Mouse (Mus musculus) kidney, postnatal 0 days (tissue): ENCODE measurements at regions not wholly inside any gene's neighbourhood (a gene's known extent, or its start where the extent isn't known, plus 50 kb on each side); places are given as distances from the start of the nearest gene placed in this dataset.
"Not testable (repeated sequence)": the region's sequence is repeated elsewhere in the genome, so short reads cannot be mapped to it uniquely, and the experiment has no call there.

ENCODE experiments used
- ATAC-seq: fragments of 200-750 bp; cut with Nextera tagmentation; replicated peaks from 2 replicates; pipeline ENCODE4 v1.8.0; 2017; ENCODE audit warnings: low read depth, moderate number of reproducible peaks, moderate TSS enrichment, moderate library complexity; ENCODE audit not compliant: low FRiP score
- DNase-seq: peaks from one replicate; pipeline ENCODE4 v3.0.0-alpha.2; 2016; ENCODE audit warnings: low spot score
- H3K27ac ChIP-seq: fragments of 300-500 bp; sonication (generic); 2 replicates; pipeline ENCODE4 v1.5.1; 2014; ENCODE audit warnings: mild to moderate bottlenecking
- H3K27me3 ChIP-seq: fragments of 300-500 bp; sonication (generic); 2 replicates; pipeline ENCODE4 v1.6.1; 2014; ENCODE audit warnings: low read length, mixed read lengths; ENCODE audit not compliant: insufficient read depth
- H3K36me3 ChIP-seq: fragments of 300-500 bp; sonication (generic); 2 replicates; pipeline ENCODE4 v1.6.1; 2014; ENCODE audit warnings: low read length, mixed read lengths; ENCODE audit not compliant: insufficient read depth
- H3K4me1 ChIP-seq: fragments of 300-500 bp; sonication (generic); replicated peaks from 2 replicates; pipeline ENCODE4 v1.6.1; 2014; ENCODE audit warnings: antibody characterized with exemption, low read length, mixed read lengths; ENCODE audit not compliant: insufficient read depth
- H3K4me2 ChIP-seq: fragments of 300-500 bp; sonication (generic); 2 replicates; pipeline ENCODE4 v1.6.1; 2014; ENCODE audit warnings: mild to moderate bottlenecking, low read length, moderate library complexity, mixed read lengths
- H3K4me3 ChIP-seq: fragments of 300-500 bp; sonication (generic); replicated peaks from 2 replicates; pipeline ENCODE4 v1.5.1; 2014; ENCODE audit warnings: low read depth, low read length
- H3K9ac ChIP-seq: fragments of 300-500 bp; sonication (generic); 2 replicates; pipeline ENCODE4 v1.6.1; 2014; ENCODE audit warnings: low read depth, low read length
- H3K9me3 ChIP-seq: fragments of 300-500 bp; sonication (generic); replicated peaks from 2 replicates; pipeline ENCODE4 v1.6.1; 2016; ENCODE audit warnings: low read length, inconsistent platforms, mixed read lengths
- CTCF ChIP-seq: IDR thresholded peaks from 2 replicates; pipeline ENCODE4 v1.5.1; 2016; ENCODE audit warnings: antibody characterized with exemption, low read depth, mild to moderate bottlenecking, moderate library complexity
- WGBS: fragments of 180-500 bp; shearing (Covaris S2); extraction: QIAGEN DNeasy Blood & Tissue Kit; methylation state at CpG from one replicate; pipeline ENCODE4 v1.1.7; 2014; 5-methylcytosine and 5-hydroxymethylcytosine counted together

- no peaks in the 10 kb centered on the region for H3K9me3 ChIP-seq
- H3K9ac ChIP-seq = no peak overlapping the region
- no peaks in the 10 kb centered on the region for H3K36me3 ChIP-seq
- 71% methylated on average over 8 of the region's 8 CpGs for WGBS
- H3K4me2 ChIP-seq = no peak overlapping the region
- no peaks in the 10 kb centered on the region for H3K4me1 ChIP-seq
- no peak for TF ChIP-seq CTCF
- no peaks in the 10 kb centered on the region for H3K27me3 ChIP-seq
- no peak overlapping the region for H3K27ac ChIP-seq
- no peak for ATAC-seq
- DNase-seq = no peak
- H3K4me3 ChIP-seq = no peak overlapping the region
Observed at GRCm38 (mm10) chr2:43072964-43073619, 419.7 kb upstream of the Lrp1b start.

DNA sequence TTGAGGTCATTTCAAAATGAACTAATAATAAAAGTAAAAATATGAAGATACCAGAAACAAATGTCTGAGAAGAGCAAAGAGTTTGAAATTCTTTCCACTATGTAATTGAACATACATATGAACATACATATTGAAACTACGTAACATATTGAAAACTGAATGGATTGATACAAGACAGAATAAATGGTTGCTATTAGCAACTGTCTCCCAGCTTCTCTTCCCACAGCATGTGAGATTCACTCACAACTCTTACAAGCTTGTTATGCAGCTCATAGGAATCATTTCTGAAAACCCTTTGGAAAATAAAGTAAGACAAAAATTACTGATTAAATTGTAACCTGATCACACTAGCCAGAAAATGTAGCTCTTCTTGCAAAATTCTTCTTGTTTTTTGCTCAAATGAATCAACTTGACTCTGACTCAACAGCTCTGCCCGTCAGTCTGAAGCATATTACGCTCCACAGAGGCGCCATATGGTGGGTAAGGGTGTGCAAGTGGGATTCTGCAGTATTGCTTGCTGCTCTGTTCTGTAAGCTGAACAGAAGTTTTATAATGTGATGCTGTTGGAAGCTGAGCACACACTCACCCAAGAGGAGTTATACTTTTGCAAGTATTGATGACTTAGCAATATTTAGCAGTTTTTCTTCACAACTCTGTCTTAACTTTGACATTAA lies 444.3 kb upstream of the Lrp1b start:
- H3K27me3 ChIP-seq = no peaks in the 10 kb centered on the region
- H3K27ac ChIP-seq = no peak overlapping the region
- H3K4me2 ChIP-seq = no peak overlapping the region
- H3K4me1 ChIP-seq = no peaks in the 10 kb centered on the region
- H3K9ac ChIP-seq = no peak overlapping the region
- ATAC-seq (no peak), DNase-seq (no peak)
- 83% methylated on average over 4 of the region's 4 CpGs for WGBS
- H3K9me3 ChIP-seq = no peaks in the 10 kb centered on the region
- no peaks in the 10 kb centered on the region for H3K36me3 ChIP-seq
- H3K4me3 ChIP-seq = no peak overlapping the region
- TF ChIP-seq CTCF = no peak

- no peak overlapping the region for H3K9ac ChIP-seq
- ATAC-seq (no peak), DNase-seq (no peak)
- 66% methylated on average over 1 of the region's 1 CpGs for WGBS
- H3K4me3 ChIP-seq = no peak overlapping the region
- H3K27ac ChIP-seq = no peak overlapping the region
- H3K4me1 ChIP-seq = no peaks in the 10 kb centered on the region
- no peaks in the 10 kb centered on the region for H3K36me3 ChIP-seq
- H3K4me2 ChIP-seq = no peak overlapping the region
- TF ChIP-seq CTCF = no peak
- no peaks in the 10 kb centered on the region for H3K27me3 ChIP-seq
- no peaks in the 10 kb centered on the region for H3K9me3 ChIP-seq
Observed at GRCm38 (mm10) chr2:43119862-43120261, 435.3 kb upstream of the Kynu start.

GRCm38 (mm10) chr2:43153574-43153973 lies 401.6 kb upstream of the Kynu start:
- Histone ChIP-seq H3K9me3 (no peaks in the 10 kb centered on the region), H3K4me2 (no peak overlapping the region), H3K27me3 (no peaks in the 10 kb centered on the region), H3K36me3 (no peaks in the 10 kb centered on the region), H3K4me3 (no peak overlapping the region), H3K9ac (no peak overlapping the region), H3K4me1 (no peaks in the 10 kb centered on the region), H3K27ac (no peak overlapping the region)
- TF ChIP-seq CTCF = no peak
- ATAC-seq (no peak), DNase-seq (no peak)

DNA sequence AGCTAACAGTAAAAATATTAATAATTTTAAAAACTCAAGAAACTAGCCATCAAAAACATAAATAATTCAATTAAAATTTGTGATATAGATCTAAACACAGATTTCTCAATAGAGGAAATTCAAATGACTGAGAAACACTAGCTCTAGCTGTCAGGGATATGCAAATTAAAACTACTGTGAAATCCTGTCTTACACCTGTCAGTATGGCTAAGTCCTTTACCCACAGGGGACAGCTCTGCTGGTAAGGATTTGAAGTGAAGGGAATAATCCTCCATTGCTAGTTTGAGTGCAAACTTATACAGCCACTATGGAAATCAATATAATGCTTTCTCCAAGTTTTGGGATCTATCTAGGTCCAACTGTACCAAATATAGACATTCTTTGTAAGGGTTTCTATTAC lies 373.0 kb upstream of the Kynu start:
- Histone ChIP-seq H3K4me1 (no peaks in the 10 kb centered on the region), H3K27me3 (no peaks in the 10 kb centered on the region), H3K36me3 (no peaks in the 10 kb centered on the region), H3K27ac (no peak overlapping the region), H3K4me2 (no peak overlapping the region), H3K9ac (no peak overlapping the region), H3K4me3 (no peak overlapping the region), H3K9me3 (no peaks in the 10 kb centered on the region)
- DNase-seq (no peak), ATAC-seq (no peak)
- no peak for TF ChIP-seq CTCF

GRCm38 (mm10) chr2:43195531-43195930 lies 359.6 kb upstream of the Kynu start:
- not testable (repeated sequence) for H3K4me2 ChIP-seq, H3K9me3 ChIP-seq, H3K36me3 ChIP-seq, H3K27me3 ChIP-seq, H3K4me3 ChIP-seq, H3K9ac ChIP-seq, DNase-seq, H3K27ac ChIP-seq, ATAC-seq, H3K4me1 ChIP-seq
- WGBS = 95% methylated on average over 15 of the region's 15 CpGs

DNA sequence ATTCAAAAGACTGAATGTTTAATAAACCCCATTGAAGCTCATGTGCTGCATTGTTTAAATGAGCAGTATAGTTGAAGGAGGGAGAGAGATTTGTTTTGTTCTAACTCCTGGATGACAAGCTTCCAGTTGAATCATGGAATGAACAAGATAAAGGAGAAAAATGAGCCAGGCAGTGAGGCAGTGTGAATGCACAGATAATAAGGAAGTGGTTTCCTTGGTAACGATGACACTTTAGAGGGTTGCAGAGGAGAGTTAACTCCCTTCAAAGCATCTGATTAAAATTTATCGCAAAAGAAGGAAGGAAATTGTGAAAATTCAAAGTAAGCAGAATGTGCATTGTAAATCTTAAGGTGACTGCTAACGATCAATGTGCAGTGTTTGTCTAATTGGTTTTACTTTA lies 346.9 kb upstream of the Kynu start:
- H3K9ac ChIP-seq = no peak overlapping the region
- no peaks in the 10 kb centered on the region for H3K9me3 ChIP-seq
- no peaks in the 10 kb centered on the region for H3K27me3 ChIP-seq
- H3K36me3 ChIP-seq = no peaks in the 10 kb centered on the region
- TF ChIP-seq CTCF = no peak
- no peak overlapping the region for H3K4me2 ChIP-seq
- DNase-seq (no peak), ATAC-seq (no peak)
- H3K27ac ChIP-seq = no peak overlapping the region
- no peak overlapping the region for H3K4me3 ChIP-seq
- 80% methylated on average over 3 of the region's 3 CpGs for WGBS
- no peaks in the 10 kb centered on the region for H3K4me1 ChIP-seq
